Mouse (Mus musculus) liver, embryonic 14.5 days (tissue): ENCODE measurements at regions not wholly inside any gene's neighbourhood (a gene's known extent, or its start where the extent isn't known, plus 50 kb on each side); places are given as distances from the start of the nearest gene placed in this dataset.

Experiments used
- CTCF ChIP-seq: IDR thresholded peaks from 2 replicates; pipeline ENCODE4 v1.5.1; 2016; ENCODE audit warnings: antibody characterized with exemption, low read depth, control low read depth
- EP300 ChIP-seq: IDR thresholded peaks from 2 replicates; pipeline ENCODE4 v1.6.1; 2016; ENCODE audit warnings: antibody characterized with exemption, low read depth

DNA sequence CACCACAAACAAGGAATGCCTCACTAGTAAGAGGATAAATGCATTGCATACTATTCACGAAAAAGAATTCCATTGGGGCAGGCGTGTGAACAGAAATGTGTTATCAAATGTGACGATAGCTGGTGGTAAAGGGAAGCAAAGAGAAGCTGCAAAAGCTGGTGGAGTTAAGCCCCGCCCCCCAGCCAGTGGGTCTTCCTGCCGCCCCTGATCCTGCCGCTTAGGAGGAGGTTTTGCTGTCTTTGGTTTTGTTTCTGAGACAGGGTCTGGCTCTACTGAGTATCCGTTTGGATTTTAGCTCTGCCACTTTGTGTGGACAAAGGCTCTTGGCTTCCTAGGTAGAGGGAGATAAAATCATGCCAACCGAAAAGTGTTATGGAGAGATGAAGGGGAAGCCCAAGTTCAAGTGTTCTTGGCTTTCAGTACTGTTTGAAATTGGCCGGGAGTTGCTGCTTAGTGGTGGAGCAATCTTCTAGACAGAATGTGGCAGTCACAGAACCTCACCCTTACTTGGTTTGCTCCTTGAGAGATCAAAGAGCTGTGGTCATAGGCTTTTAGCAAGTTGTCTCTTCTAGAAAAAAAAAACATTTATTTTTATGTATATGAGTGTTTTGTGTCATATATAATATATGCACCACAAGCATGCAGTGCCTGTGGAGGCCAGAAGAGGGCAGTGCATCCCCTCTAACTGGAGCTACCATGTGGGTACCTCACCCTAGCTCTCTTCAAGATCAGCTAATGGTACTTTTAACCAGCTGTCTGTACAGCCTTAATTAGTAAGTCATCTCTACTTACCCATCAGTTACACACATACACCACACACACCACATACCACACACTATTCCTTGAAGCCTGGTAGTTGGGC lies 59.8 kb upstream of the Slc34a2 start:
- TF ChIP-seq CTCF (peak; percentile 45; the same call in 1 of the 2 replicates), EP300 (no peak)
